Mouse (Mus musculus) CD8-positive naive resting alpha-beta T cell, adult 2 months (primary cell): ENCODE measurements at regions not wholly inside any gene's neighbourhood (a gene's known extent, or its start where the extent isn't known, plus 50 kb on each side); places are given as distances from the start of the nearest gene placed in this dataset.
"Not testable (repeated sequence)": the region's sequence is repeated elsewhere in the genome, so short reads cannot be mapped to it uniquely, and the experiment has no call there.

ENCODE experiments used
- DNase-seq, 2 experiments: peaks; one replicate each; pipeline ENCODE4 v3.0.0; 2022; ENCODE audit warnings: low read depth in 2 of 2, low spot score in 2 of 2

DNA sequence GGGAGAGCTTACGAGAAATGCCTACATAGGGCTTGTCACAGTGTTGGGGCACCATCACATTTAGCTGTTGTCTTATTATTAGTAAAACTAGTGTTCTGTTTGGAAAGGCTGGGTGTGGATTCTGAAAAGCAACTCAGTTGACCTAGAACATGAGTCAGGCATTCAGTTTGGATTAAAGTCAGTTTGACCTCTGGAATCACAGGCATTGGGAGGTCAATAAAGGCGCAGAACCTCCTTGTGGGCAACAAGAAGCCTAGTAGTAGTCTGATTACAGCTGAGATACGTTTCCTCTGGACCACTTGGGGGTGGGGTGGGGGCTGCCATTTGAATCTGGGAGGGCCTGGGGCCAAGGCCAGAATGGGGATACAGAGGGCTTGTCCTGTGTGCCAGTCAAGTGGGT, 52.1 kb upstream of the Map3k1 start:
- no peak for DNase-seq

- no peak for DNase-seq
These were observed 53.5 kb upstream of the Map3k1 start for GRCm38 (mm10) chr13:111862316-111862715.

DNA sequence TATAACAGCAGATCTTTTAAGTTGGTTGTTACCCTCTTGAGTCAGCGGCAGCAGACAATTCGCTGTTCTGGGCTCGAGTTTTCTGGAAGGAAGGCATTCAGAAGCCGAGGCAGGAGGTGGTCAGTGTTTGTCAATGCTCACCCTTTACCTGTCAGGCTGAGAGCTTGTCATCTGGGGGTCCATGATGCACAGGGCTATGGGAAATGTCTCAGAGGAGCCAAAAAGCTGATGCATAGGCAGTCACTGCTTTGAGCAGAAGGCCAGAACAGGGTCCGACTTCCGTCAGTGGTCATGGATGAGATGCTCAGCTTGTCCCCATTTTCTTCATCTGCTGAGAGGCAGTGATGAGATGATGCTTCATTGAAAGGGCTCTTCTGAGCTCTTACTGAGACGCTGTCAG, 57.2 kb upstream of the Map3k1 start:
- no peak for DNase-seq

DNA sequence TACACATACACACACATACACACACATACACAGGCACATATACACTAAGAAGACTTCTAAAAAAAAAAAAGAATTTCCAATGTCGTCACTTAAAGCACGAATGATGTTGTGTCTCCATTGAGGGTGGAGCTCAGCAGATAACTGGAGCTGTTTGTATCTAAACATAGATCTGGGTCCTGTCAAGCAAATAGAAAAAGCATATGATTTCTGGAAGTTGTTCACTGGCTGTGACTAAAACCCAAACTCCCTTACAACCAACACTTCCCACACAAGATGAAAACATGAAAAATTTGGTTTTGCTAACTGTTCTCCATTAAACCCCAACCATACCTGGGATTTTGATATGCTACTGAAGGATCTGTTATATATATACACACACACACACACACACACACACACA, 58.5 kb upstream of the Map3k1 start:
- no peak for DNase-seq

GRCm38 (mm10) chr13:111867763-111868725, 59.3 kb upstream of the Map3k1 start:
- DNase-seq, result peak; percentile 48 to 70

DNA sequence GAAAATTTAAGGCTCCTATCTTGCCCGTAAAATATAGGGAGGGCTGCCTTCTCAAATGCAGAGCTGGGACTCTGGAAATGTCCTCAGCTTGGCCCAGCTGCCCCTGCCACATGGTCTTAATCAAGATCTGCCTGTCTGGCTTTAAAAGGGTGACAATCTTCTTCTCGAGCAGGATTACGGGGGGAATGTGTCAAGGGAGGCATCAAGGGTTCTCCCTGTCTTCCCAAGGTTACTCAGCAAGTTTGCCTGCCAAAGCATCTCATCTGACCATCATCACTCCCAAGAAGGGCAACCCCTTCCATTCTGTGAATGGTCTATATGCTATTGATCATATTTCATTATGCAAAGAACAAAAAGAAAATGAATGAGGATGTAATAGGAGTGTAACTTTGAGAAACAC, 60.2 kb upstream of the Map3k1 start:
- DNase-seq, result no peak

DNA sequence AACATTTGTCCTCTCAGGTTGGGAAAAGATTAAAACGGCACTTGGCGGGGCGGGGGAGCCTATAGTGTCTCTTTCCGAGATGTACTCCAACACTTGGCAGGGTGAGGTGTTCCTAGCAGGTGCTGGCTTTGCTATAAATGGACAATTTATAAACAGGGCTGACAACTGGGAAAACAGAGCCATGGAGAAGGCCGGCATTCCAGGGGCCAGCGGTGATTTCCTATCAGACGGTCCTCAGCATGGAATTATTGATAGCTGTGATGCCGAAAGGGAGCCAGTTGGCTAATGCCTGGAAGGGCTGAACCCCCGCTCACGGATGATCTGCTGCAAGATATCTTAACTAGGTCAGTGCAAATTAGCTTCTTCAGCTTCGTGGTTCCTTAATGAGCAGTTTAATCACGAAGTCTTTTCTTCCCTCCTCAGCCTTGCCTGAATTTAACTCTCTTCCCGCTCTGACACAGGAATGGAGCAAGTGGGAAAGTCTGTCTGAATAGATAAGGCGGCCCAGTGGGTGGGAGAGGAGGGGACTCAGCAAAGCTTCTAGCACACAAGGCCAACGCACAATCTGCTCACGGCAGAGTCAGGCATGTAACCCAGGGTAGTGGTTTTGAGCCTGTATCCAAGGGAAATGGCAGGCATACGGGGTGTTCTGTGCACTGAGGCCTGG, 61.1 kb upstream of the Map3k1 start:
- no peak for DNase-seq

DNA sequence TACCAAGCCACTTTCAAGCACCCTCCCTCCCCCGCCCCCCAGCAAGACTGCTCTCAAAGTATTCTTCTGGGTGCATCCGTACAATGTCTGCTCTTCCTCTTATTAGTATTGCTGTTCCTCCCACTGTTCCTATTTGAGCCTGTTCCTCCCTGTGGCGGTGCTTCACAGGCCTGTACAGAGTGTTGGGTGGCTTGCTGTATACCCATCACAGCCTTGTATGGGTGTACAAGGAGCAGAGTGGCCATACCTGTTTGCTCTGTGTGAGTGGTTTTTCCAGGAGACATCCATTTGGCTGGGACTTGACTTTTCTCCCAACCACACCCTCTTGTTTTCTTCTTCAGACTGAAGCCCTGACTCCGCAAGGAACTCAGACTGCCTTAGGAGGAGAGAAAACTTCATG, 61.7 kb upstream of the Map3k1 start:
- DNase-seq, result no peak

DNA sequence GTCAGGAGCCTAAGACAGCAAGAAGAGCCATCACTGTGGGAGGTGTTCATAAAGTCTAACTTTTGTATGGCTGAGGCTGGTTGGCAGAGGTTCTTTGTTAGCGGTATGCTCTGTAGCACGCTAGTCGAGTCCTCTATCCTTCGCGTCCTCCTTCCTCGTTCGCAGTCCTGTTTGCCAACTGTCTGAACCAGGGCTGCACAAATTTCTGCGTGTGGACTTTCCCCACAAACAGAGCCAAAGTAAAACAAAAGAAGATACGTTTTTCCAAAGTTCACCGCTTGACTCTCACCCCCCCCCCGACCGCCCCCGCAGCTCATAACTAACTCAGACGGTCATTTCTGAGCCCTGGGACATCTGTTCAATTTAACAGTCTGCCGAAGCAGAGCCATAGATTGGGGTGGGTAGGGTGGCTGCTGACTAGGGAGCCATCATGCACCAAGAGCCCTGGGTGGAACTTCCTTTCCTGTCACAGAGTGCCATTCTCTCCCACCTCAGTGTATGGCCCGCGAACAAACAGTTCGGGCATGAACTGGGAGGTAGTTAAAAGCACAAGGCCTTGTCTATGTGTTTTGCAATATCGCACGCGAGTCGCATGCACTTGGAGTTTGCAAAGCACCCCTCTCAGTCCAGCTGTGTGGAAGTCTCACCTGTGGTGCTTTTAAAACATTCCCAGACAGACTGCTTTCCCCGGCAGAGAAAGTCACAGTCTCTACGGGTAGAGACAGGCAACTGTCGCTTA, 63.0 kb upstream of the Map3k1 start:
- no peak for DNase-seq

- no peak for DNase-seq
These were observed 65.5 kb upstream of the Map3k1 start for GRCm38 (mm10) chr13:111874330-111874729.

- DNase-seq, result no peak
These were observed 67.6 kb upstream of the Map3k1 start for GRCm38 (mm10) chr13:111876404-111876803.

DNA sequence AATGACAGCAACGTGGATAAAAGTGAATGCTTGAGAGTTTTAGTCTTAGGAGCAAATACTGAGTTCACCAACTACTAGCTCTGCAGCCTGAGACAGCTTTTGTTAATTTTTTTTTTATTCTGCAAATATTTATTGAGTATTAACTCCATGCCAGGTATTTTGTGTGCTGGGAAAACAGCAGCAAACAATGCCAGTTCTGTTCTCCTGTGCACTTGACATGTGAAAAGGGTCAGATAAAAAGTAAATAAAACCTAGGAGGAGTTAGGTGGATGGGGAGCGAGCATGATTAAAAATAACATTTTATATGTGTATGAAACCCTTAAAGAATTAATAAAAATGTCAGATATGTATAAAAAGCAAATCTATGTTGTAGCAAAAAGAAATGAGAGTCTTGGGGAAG, 68.1 kb upstream of the Map3k1 start:
- DNase-seq, result no peak

GRCm38 (mm10) chr13:111883768-111884566, 75.2 kb upstream of the Map3k1 start:
- DNase-seq, result not testable (repeated sequence)

DNA sequence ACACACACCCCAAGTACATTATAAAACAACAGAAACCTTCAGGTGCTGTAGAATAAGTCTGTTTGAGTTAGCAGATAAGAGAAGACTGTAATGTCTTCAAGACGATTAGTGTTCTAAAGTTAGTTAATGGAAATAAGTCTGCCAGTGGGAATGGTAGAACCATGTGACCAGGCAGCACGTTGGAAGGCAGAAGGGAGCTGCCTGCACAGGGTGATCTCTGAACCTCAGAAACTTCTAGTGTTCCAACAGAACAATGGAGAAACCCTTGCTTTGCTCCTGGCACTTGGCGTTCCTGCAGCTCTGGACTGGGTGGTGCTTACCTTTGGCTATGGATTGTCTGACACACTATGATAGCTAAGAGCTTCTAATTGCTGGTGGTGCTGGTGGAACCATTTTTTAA, 82.0 kb upstream of the Map3k1 start:
- no peak for DNase-seq

GRCm38 (mm10) chr13:111892141-111892540, 83.3 kb upstream of the Map3k1 start:
- DNase-seq, result no peak

DNA sequence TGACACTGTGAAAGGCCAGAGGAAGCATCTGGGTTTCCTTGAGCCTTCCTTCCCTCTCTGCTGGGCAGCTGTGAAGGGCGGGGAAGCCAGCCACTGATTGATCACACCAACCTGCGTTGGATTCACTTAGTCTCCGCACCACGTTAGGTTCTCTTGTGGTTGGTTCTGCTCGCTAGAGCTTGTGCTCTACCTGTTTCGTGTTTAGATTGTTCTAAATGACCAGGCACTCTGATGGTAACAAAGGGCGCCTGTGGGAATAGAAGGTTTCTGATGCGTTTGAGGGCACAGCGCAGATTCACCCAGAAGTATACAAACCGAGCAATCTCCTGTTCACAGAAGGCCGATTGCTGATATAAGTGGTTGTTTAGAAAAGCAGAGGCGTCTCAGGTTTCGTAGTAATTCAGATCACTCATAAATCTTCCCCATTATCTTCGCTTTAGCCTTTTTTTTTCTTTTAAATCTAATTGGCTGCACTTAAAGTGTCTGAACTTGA, 84.5 kb upstream of the Map3k1 start:
- DNase-seq, result no peak

DNA sequence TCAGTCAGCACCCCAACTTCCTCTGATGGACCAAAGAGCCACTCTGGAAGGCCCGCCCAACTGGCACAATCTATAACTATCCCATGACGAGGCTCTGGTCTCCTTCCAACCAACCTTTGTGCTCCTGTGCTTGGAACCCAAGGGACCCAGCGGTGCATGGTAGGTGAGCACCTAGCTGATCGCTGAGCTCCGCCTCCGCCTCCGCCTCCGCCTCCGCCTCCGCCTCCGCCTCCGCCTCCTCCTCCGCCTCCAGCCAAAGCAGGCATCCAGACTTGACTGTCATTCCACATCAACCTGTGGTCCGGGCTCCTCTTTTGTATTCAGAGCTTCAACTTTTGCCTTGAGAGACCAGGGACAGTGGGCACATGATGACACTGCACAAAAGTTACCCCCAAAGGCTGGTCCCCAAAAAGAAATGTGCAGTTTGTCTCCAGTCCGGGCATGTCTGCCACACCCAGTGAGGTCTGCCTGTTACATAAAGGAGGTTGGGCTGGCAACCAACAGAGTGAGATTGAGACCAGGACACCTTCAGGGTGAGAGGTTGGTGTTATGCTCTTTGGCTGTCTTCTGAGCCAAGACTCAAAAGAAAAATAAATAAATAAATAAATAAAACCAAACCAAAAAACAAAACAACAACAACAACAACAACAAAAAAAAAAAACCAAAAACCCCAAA, 86.1 kb upstream of the Map3k1 start:
- DNase-seq, result peak in 1 of 2 experiments; percentile 13

DNA sequence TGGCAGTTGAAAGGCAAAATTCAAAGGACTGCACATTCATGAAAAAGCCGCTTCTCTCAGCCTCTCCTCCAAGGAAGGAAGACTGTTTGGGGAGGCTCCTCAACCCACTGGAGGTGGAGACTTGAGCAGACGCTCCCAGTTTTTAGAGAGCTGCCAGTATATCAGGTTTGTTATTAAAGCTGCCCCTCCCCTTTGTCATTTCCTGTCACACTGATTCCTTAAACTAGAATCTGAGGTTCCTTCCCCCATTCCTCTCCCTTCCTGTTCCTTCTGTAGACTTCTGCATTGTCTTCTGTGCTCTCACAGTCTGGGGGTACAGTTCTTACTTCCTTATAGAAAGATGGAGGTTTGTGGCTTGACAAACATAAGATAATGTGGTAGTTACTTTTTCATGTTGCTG, 87.5 kb upstream of the Map3k1 start:
- DNase-seq, result no peak

- DNase-seq, result no peak
These were observed 94.6 kb upstream of the Map3k1 start for GRCm38 (mm10) chr13:111903361-111903760.

- DNase-seq, result no peak
These were observed 95.1 kb upstream of the Map3k1 start for GRCm38 (mm10) chr13:111903931-111904330.
